Mouse (Mus musculus): ENCODE results near the gene Hipk2. TPM values are rescaled to one million over a fixed set of nuclear protein-coding genes. Genes with fewer than 3 reads are reported as not detected.
A peak's percentile ranks its signal among the peaks of the same experiment; 100 is the strongest.

Gene Hipk2
- total and polyA plus RNA-seq, 3 experiments: 3.9 to 85.1 (median 14.1) TPM

DNA sequence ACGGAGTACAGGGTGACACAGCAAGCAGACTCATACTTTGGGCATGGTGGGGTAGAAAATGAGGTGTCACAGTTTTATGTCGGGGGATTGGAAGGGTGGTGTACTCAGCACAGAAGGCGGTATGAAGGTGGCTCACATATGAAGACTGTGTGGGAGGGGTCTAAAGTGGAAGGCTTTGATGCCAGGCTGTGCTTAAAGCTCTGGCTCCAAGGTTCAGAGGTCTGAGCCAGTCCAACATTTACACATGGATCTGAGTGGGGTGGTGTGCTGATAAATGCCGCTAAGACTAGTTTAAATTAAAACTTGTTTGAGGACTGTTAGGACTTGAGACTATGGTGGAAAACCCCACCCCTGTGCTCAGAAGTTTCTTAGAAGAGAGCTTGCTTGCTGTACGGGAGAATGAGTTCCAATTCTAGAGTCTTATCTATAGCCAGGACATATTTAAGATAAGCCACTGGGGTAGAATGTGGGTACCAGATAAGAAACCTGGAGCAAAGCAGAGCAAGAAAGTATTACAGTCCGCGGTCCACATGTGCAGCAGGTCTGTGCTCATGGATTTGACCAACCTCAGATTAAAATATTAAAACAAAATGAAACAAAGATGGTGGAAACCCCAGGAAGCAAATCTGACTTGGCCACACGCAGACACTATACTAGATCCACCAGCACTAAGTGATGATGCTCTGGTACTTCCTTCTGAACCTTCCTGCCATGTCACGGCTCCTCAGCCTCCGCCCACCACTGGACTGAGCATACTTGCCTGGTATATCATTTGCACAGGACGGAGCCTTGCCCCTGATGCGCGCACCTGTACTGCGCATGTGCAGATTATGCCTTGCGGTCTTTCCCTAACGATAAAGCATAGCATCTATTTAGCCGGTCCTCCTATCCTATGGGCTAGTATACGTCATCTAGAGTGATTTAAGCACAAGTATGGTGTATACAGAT is 48.2 kb upstream of the Hipk2 start (continued):
- peak; percentile 97 for TF ChIP-seq EP300 (IDR thresholded peaks at IDR 0.05; ENCODE audit: low read depth in 1 of 2, low read length in 2 of 2)
- no peak for TF ChIP-seq CTCF (IDR thresholded peaks at IDR 0.05 in 2 of 3, conservative IDR thresholded peaks at IDR 0.05 in 1 of 3; ENCODE audit: control insufficient read depth in 1 of 3, insufficient read depth in 1 of 3, low read depth in 2 of 3, low read length in 3 of 3, poor library complexity in 1 of 3, severe bottlenecking in 1 of 3)
- peak; percentile 98 for TF ChIP-seq RCOR1 (IDR thresholded peaks at IDR 0.05; ENCODE audit: low read depth, low read length)
- TF ChIP-seq E2F4 (IDR thresholded peaks at IDR 0.05; ENCODE audit: borderline replicate concordance, low read depth, low read length): no peak
- no peak for TF ChIP-seq POLR2AphosphoS5 (IDR thresholded peaks at IDR 0.05; ENCODE audit: borderline replicate concordance, low read depth, low read length)
- TF ChIP-seq RAD21 (IDR thresholded peaks at IDR 0.05; ENCODE audit: low read depth, low read length): no peak
- peak; percentile 43; the same call in 1 of the 2 replicates for TF ChIP-seq ZMIZ1 (IDR thresholded peaks at IDR 0.05; ENCODE audit: low read depth, low read length)
- no peak for TF ChIP-seq UBTF (IDR thresholded peaks at IDR 0.05; ENCODE audit: borderline replicate concordance, insufficient read depth, low read depth, low read length)
- TF ChIP-seq HCFC1 (IDR thresholded peaks at IDR 0.05; ENCODE audit: low read depth, low read length): no peak; the same call in none of the 2 replicates
- TF ChIP-seq USF1 (IDR thresholded peaks at IDR 0.05; ENCODE audit: low read depth, low read length): 0 out of 2 replicates have a peak, but pooled peaks have one; percentile 5
- peak; percentile 84 for TF ChIP-seq SIN3A (IDR thresholded peaks at IDR 0.05; ENCODE audit: low read length)
- peak; percentile 79; the same call in 1 of the 2 replicates for TF ChIP-seq BHLHE40 (IDR thresholded peaks at IDR 0.05; ENCODE audit: borderline replicate concordance, low read depth, low read length)

DNA sequence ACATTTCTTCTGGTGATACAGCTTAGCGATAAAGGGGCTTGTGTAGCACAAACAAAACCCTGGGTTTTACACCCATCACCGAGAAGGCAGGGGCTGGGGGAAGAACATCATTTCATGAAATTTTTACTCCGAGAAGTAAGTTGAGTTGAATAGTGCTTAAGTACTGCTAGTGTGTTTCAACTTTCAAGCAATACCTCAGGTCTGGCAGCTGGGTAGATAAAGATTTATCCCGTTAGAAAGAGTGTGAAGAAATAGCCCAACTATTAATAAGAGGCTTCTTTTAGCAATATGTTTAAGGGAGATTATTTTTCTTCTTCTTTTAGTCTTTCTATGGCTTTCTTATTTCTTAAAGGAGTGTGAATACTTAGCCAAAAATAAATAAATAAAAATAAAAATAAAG is 47.5 kb upstream of the Hipk2 start:
- Histone ChIP-seq H3K9me3 (replicated peaks; ENCODE audit: insufficient read depth, low read length) (no peaks in the 10 kb centered on the region), H3K4me1 (ENCODE audit: control insufficient read depth in 1 of 2, insufficient read depth in 2 of 2, low read length in 2 of 2) (peaks cover 28 to 53% of the 10 kb centered on the region in 2 experiments), H3K27ac (ENCODE audit: control insufficient read depth, low read depth, low read length) (peak overlapping the region; percentile 96), H3K27me3 (ENCODE audit: control insufficient read depth in 1 of 2, insufficient read depth in 2 of 2, low read length in 2 of 2) (no peaks in the 10 kb centered on the region), H3K36me3 (ENCODE audit: control insufficient read depth in 1 of 2, insufficient read depth in 2 of 2, low read length in 2 of 2) (peaks cover 0 to 44% of the 10 kb centered on the region in 2 experiments; a peak in 2 of 4 replicates), H3K4me3 (ENCODE audit: control insufficient read depth in 1 of 2, insufficient read depth in 1 of 2, low read depth in 2 of 2, low read length in 2 of 2) (peak overlapping the region; percentile 27 to 48), H3K9ac (ENCODE audit: control insufficient read depth, low read depth, low read length, poor library complexity, severe bottlenecking) (peak overlapping the region; percentile 66), H3K79me2 (ENCODE audit: control insufficient read depth, insufficient read depth, low read length, poor library complexity) (no peaks in the 10 kb centered on the region; the same call in 1 of the 2 replicates)
- peak; percentile 61 for DNase-seq (ENCODE audit: low read depth, low spot score)
- TF ChIP-seq USF1 (IDR thresholded peaks at IDR 0.05; ENCODE audit: low read depth, low read length) (no peak), HCFC1 (IDR thresholded peaks at IDR 0.05; ENCODE audit: low read depth, low read length) (no peak), ZC3H11A (IDR thresholded peaks at IDR 0.05; ENCODE audit: low read depth, low read length) (no peak), ZKSCAN1 (IDR thresholded peaks at IDR 0.05; ENCODE audit: low read depth, low read length) (no peak), ZMIZ1 (IDR thresholded peaks at IDR 0.05; ENCODE audit: low read depth, low read length) (no peak), GATA1 (IDR thresholded peaks at IDR 0.05; ENCODE audit: low read depth, low read length) (peak; percentile 60), MYC (IDR thresholded peaks at IDR 0.05; ENCODE audit: low read depth, low read length) (no peak), MEF2A (IDR thresholded peaks at IDR 0.05; ENCODE audit: extremely low read depth, insufficient replicate concordance, low read depth, low read length, poor library complexity, severe bottlenecking) (0 out of 2 replicates have a peak, but pooled peaks have one; percentile 11), RAD21 (IDR thresholded peaks at IDR 0.05; ENCODE audit: low read depth, low read length) (no peak), ETS1 (IDR thresholded peaks at IDR 0.05; ENCODE audit: low read depth, low read length) (peak; percentile 61), USF2 (IDR thresholded peaks at IDR 0.05; ENCODE audit: borderline replicate concordance in 1 of 2, insufficient read depth in 1 of 2, low read depth in 1 of 2, low read length in 2 of 2) (no peak), MXI1 (IDR thresholded peaks at IDR 0.05; ENCODE audit: low read depth, low read length) (no peak), TBP (IDR thresholded peaks at IDR 0.05; ENCODE audit: low read depth, low read length) (no peak), NELFE (IDR thresholded peaks at IDR 0.05; ENCODE audit: low read depth, low read length) (no peak), UBTF (IDR thresholded peaks at IDR 0.05; ENCODE audit: borderline replicate concordance, insufficient read depth, low read depth, low read length) (no peak), SIN3A (IDR thresholded peaks at IDR 0.05; ENCODE audit: low read length) (no peak), KAT2A (conservative IDR thresholded peaks at IDR 0.05; ENCODE audit: low read depth, low read length) (no peak), POLR2A (IDR thresholded peaks at IDR 0.05; ENCODE audit: control insufficient read depth in 1 of 2, insufficient read depth in 1 of 2, low read depth in 1 of 2, low read length in 2 of 2, poor library complexity in 1 of 2) (no peak), TCF12 (IDR thresholded peaks at IDR 0.05; ENCODE audit: low read depth, low read length) (peak; percentile 80), JUND (IDR thresholded peaks at IDR 0.05; ENCODE audit: low read depth, low read length) (no peak), E2F4 (IDR thresholded peaks at IDR 0.05; ENCODE audit: borderline replicate concordance, low read depth, low read length) (no peak), POLR2AphosphoS5 (IDR thresholded peaks at IDR 0.05; ENCODE audit: borderline replicate concordance, low read depth, low read length) (no peak), MAX (IDR thresholded peaks at IDR 0.05; ENCODE audit: low read length) (no peak), MAFK (IDR thresholded peaks at IDR 0.05; ENCODE audit: borderline replicate concordance, low read depth, low read length) (no peak), MYB (IDR thresholded peaks at IDR 0.05; ENCODE audit: low read depth, low read length) (no peak), BHLHE40 (IDR thresholded peaks at IDR 0.05; ENCODE audit: borderline replicate concordance, low read depth, low read length) (no peak), MAZ (IDR thresholded peaks at IDR 0.05; ENCODE audit: low read depth, low read length) (no peak)
